Mouse (Mus musculus) CD4-positive, CD25-positive, alpha-beta regulatory T cell, adult 2 months (primary cell): Measurements from ENCODE around the gene Ptprf.

Experiments
- DNase-seq: peaks from one replicate; pipeline ENCODE4 v3.0.0-alpha.2; 2012; ENCODE audit warnings: low read depth, low spot score

Ptprf gene

DNA sequence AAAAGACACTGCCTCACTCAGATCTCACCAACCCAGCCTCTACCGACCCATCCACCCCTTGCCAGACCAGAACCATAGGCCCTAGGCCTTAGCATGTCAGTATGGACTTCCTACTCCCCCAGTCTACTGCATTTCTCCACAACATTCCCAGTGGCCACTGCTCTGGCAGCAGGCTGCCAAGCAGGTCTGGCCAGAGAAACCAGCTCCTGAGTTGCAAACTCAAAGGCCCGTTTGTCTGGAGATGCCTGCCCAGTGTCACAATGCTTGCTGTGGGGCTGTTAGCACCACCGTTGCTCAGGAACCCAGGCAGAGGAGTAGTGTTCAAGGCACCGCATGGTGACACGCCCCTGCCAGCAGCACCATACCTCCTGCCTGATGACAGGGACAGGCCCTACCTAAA lies 5.0 kb downstream of the Ptprf start:
- no peak for DNase-seq

DNA sequence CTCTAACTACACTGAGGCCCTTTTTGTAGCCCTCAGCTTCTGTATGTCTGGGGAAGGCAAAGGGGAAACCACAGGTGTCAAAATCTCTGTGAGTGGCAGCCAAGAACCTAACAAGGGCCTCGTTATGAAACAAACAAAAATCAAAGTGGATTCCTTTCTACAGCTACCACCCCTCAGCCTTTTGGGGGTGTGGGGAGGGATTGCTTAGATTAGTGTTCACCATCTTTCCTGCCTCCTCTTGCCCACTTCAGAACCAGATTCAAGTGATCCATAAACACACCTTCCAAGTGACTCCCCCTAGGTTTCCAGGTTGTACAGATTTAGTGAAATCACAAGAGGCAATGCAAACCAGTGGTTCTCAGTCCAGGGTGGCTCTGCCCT lies 9.0 kb downstream of the Ptprf start:
- no peak for DNase-seq

DNA sequence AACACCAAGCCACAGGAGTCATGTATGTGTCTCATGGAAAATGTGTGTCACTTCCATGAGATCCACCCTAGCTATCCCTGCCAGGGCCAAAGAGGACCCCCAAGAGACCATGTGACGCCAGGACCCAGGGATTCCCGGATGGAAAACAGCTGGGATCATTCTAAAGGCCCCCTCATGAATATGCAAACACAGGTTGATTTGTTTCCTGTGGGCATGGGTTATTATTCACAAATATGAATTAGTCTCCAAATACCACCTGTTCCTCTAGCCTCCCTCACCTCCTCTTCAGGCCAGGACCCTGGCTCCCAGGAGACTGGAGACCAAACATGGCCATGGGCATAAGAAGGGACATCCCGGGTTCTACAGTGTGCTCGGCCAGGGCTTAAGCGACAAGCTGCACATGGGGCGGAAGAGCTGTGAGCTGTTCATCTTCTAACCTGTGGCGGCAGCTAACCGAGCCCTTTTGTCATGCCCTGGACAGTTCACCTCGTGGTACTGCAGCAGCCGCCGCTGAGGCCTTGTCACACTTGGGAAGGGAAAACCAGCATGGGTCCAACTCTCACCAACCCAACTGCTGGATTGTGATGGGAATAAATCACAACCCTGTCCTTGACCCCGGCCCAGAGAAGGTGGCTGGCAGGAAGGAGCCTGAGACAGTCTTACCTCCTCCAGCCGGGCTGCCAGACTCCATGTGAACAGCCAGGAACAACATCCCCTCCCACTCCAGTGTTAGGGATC lies 9.6 kb downstream of the Ptprf start:
- DNase-seq, result no peak

DNA sequence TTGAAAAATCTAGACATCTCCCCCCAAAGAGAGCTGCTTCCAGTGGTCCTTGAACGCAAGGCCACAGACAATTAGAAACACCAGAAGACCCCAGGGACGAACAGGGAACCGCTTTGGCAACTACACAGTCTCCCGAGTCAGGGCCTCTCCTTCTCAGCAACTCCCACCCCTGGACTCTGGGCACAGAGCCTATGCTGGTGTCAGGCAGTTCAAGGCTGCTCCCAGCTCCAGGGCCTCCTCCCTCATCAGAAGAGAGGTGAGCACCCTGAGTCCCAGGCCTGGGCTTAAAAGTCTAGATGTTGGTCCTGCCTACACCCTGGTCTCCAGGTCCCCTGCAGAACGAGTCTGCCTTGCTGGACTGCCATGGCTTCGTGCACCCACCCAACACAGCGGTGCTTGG lies 10.7 kb downstream of the Ptprf start:
- DNase-seq, result no peak

DNA sequence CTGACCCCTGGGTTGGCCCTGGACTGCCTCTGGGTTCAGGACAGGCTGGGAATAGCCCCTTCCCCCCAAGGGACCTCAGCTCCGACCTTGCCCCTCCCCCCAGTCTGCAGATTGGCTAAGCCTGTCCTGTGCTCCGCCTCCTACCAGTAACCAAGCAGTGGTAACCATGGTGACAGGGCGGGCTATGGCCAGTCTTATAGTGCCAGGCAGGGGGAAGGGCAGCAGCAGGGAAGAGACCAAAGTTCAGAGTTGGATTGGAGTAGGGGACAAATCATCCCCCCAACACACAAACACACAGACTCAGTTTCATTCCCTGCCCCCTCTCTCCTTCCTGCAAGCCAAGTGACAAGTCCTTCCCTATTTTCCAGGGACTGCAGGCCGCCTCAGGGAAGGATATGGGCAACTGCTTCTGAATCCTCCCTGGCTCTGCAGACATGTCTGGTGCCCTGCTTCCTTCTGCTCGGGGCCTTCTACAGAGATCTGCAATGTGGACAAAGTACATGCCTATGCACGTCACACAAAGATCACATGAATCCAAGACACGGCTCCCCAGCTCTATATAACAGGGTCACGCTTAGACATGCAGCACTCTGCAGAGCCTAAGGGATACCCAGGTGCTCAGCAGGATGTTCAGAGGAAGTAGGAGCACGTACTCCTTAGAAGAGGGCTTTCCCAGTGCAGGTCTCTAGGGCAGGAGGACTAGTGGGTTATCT lies 14.5 kb downstream of the Ptprf start:
- no peak for DNase-seq

DNA sequence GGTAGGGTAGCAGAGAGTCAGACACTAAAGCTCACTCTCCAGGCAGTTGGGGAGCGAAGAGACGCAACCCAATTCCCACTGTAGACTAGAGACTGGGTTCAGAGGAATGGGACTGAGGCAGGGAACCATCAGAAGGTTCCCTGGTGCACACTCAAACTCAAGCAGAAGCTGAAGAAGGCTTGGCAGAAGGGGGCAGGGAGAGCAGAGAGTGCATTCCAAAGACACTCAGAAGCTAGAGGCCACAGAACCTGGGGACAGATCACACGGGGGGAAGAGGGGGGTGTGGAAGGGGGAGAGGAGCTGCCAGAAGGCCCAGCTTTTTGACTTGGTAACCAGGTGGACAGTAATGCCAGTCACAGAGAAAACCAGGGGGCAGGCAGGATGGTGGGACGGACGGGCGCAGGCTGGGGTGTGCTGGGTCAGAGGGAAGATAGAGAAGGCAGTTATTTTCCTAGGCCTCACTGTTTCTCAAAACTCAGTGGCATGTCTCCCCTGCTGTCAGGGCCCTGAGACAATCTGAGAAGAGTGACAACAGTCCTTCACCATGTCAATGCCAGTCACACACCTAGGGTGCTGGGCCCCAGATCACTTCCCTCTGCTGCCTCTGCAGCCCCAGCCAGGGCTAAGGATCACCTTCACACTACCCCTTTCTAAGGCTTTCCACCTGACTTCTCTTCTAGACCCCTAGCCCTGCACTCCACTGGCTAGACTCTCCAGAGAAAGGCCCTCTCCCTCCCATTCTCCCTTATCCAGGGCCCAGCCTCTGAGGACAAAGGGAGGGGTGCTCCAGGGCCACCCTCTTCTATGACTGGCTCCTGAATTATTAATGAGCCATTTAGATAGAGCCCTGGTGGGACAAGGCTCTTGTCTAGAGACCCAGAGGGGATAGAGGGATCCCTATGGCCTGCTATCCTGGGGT lies 15.3 kb downstream of the Ptprf start:
- DNase-seq, result no peak

DNA sequence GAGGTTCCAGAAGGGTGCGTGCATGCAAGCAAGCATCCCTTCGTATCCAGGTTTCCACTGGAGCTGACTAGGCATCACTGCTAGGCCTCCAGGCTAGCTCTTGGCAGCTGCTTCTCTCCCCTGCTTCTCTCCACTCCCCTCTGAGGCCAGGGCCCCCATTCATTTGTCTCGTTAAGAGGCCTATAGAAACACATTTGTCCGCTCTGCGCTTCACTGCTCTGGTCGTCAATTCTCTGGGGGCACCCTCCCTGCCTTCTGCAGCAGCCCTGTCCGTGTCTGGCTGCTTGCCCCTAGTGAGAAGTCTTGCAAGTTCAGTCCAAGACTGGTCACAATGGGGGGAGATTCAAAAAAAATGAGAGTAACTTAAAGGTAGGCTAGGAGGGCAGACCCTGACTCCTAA lies 16.7 kb downstream of the Ptprf start:
- no peak for DNase-seq

DNA sequence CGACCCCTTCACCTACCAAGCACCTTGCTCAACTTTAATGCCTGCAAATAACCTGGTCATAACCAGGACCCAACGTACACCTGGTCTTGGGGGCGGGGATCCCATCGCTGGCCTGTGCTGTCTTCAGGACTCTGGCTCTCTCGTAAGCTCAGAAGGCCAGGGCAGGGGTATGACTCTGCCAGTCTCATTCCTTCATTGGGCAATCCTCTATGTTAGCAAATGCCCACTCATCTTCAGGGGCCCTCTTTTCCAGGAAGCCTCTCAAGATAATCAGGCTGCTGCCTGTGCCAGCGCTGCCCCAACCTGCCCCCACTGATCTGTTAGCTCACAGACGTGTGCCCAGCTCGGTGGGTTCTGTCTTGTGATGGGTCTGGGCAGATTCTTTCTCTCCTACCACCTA lies 17.2 kb downstream of the Ptprf start:
- DNase-seq, result no peak

DNA sequence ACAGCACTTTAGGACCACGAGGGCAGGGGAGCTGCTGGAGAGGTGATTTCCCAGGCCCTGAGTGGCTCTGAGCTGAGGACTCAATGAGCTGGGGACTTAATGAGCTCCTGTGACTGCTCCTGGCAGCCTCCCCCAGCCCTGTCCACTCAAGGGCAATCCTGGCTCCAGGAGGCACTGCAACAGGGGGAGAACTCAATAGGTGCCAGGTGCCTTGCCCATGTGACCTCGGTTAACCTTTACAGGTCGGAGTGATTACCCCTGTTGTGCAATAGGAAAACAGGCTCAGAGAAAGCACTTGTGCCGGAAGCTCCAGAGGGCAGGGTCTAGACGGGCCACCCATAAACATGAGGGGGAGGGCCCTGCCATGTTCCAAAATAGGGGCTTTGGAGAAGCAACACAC lies 17.7 kb downstream of the Ptprf start:
- DNase-seq, result no peak

DNA sequence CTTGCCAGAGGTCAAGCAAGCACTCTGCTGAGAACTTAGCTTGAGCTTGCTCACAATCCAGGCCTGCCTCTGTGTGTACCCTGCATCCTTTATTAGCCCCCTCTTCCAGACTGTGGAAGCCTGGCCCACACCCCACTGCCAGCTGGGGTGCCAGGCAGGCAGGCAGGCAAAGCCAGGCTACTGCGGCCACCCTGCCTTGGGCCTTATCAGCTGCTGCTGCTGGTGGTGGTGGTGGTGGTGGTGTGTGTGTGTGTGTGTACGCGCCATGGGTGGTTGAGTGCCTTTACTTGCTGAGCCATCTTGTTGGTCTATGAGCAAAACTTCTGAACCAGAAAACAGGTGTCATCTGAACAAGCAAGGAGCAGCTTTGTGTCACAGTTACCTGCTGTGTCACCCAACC lies 18.3 kb downstream of the Ptprf start:
- DNase-seq, result no peak

DNA sequence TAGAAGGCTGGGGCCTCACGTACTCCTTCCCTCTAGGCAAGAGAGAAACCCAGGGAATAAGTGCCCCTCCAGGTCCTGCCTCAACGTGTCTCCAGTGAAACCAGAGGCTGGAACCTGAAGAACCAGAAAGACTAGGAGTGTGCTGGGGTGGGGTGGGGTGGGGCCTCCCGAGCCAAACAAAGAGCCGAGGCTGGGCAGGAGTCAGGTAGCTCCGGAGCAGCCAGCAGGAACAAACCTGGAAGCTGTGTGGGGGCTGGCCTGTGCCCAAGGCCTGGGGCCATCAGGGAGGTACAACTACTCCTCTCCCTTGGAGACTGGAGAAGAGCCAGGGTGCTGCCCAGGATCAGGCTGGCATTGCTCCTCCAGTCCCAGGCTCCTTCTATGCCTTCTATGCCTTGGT lies 18.9 kb downstream of the Ptprf start:
- no peak for DNase-seq

DNA sequence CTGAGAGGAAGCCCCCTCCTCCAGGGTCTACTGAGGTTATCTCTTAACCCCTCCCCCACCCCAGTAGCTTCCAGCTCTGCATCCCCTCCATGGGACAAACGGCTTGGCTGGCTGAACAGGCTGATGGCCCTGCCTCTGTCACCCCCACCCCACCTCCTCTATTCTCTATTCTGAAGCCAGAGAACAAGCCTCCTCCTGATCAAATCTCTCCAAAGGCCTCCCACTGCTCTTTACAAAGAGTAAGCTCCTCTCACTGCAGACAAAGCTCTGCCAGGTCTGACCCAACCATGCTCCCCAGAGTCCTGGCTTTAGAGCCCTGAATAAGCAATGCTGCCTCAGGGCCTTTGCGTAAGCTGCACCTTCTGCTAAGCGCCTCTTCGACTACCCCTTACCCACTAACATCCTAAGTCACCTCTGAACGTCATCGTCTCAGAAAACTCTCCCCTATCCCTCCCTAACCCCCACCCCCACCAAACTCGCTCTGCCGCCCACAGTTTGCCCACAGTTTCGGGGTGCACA lies 19.6 kb downstream of the Ptprf start:
- DNase-seq, result no peak

DNA sequence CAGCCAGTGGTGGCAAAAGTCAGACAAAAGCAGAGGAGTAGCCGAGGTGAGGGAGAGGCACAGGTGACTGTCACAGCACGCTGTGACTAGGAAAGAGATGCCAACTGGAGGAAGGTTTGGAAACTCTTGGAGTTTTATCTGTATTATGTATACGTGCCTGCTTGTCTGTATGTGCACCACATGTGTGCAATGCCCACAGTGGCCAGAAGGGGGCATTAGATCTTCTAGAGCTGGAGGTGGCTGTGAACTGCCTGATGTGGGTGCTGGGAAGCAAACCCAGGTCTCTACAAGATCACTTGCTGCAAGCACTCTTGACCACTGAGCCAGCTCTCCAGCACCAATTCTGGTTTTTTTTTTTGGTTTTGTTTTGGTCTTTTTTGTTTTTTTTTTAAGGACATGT lies 20.5 kb downstream of the Ptprf start:
- peak; percentile 16 for DNase-seq

DNA sequence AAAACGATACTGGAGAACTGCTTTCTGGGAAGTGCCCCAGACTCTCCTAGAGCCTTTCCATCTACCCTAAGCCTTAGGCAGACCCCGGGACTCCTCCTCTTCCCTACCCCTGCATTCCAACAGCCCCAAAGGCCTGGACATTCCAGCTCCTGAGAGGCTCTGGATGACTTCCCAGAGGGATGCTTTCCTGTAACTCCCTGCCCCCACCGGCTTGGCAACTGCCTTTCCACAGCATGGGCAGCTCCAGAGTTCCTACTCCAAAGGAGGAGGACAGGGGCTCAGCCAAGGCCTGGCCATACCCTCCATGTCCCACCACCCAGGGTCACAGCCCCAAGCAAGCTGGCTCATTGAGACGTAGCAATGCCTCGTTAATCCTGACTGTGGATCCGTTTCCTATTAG lies 21.2 kb downstream of the Ptprf start:
- DNase-seq, result no peak

DNA sequence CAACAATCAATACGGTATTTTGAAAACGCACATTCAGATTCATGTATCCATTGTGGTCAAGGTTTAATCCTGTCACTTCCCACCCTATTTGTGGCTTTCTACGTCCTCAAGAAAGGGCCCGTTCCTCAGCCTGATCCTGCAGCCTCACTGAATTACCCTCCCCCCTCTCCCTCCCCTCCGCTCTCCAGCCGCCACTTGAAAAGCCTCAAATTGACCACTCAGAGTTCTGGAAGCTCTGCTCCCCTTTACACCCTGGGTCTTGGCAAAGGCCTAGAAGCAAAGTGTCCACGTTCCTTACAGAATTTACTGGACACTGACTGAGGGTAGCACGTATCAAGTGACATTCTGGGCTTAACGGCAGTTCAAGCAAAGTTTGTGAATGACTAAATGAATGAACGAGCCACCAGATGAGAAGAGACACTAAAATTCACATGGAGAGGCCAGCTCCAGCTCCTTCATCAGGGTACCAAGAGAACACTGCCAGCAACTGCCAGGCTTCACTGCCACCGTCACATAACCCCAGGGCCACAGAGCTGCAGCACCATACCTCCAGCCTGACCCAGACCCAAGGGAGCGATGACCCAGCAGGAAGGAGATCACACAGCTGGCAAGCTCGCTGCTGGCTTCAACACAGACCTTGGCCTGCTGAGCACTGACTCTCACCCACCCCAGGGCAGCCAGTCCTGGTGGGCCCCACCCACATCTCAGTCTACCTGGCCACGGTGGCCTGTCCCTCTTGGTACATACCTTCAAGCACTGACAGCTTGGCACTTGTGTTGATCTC lies 22.6 kb downstream of the Ptprf start:
- DNase-seq, result no peak

DNA sequence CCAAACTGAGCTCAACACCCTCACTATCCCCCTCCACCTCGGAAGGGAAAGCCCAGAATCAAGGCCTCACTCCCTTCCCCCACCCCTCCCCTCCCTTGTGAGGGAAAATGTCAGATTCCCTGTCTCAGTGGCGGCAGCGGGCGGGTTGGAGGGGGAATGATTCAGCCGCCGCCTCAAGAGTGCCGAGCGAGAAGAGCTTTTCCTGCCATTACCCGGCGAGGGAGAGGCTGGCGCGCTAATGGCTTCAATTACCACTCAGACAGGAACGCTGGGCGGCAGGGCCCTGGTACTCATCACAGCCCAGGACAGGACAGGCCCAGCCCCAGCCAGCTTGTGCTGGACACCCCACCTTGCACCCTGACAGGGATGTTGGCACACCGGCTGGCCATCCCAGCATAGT lies 25.6 kb downstream of the Ptprf start:
- DNase-seq, result no peak

DNA sequence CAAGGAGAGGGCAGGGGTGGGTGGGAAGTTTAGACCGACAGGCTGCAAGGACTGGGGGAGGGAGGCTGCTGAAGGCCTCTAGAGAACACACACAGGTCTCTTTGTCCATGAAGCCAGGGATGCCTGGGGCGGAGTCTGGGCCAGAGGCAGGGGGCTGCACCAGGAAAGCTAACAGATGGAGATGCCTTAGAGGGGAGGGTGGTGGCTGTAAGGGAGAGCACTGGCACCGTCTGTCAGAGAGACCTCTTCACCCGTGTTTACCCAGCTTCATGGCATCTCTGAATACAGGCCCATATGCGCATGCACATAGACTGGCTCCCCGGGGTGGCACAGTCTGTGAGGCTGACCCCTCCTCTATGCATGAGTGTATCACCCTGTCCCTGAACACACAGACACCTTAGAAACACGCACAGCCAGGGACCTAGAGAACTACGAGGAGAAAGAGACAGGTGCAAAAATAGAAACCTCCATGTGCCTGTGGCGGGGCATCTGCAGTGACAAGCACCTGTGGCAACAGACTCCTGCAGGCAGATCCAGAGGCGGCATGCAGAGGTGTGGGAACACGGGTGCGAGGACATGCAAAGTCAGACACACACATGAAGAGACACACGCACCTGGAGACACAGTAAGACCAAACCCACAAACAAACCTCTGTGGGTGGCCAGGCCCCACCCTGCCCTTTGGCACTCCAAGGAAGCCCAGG lies 29.3 kb downstream of the Ptprf start:
- no peak for DNase-seq

DNA sequence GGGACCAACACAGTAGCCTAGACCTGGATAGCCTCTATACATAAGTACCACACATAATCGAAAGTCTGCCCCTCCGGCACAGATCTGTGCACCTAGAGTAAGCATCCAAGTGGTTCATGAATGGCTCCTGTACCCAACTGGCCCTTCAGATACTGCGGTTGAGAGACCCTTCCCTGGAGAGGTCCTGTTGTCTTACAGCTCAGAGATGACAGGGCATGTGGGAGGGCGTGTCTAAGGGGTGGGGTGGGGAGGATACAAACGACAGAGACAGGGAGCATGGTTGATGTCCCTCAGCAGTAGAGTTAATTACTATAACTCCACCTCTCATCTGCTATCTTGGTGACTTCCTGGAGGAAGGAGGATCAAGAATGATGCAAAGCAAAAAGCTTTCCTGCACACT lies 29.9 kb downstream of the Ptprf start:
- DNase-seq, result peak; percentile 11

DNA sequence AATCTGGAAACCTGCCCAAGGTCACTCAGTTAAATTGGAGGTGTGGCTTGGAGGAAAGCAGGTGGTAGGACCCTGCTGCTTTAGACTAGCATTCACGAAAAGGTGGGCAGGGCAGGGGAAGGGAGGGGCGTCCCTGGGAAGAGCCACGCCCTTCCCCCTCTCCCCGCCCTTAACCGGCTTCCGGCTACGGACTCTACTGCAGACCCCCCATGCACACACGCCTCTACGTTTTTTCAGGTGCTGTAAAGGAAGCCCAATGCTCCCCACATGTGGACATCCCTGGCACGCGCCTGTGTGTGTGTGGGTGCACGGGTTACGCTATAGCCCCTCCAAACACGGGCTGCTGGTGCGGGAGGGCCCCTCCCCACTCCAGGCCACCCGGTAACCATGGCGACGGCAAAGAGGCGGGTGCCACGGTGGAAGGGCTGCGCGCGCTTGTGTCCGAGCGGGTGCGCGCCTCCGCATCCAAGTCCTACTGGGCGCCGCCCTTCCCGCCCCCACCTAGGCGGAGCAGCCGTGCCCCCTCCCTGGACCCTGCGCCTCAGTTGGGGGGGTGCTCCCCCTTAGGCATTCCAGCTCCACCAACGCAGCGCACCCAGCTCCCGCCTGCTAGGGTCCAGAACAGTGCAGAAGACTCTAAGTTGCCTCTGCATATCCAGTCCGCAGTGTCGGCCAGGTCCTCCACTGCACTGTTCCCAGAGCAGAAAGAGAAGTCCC lies 30.5 kb downstream of the Ptprf start:
- DNase-seq, result peak; percentile 59

DNA sequence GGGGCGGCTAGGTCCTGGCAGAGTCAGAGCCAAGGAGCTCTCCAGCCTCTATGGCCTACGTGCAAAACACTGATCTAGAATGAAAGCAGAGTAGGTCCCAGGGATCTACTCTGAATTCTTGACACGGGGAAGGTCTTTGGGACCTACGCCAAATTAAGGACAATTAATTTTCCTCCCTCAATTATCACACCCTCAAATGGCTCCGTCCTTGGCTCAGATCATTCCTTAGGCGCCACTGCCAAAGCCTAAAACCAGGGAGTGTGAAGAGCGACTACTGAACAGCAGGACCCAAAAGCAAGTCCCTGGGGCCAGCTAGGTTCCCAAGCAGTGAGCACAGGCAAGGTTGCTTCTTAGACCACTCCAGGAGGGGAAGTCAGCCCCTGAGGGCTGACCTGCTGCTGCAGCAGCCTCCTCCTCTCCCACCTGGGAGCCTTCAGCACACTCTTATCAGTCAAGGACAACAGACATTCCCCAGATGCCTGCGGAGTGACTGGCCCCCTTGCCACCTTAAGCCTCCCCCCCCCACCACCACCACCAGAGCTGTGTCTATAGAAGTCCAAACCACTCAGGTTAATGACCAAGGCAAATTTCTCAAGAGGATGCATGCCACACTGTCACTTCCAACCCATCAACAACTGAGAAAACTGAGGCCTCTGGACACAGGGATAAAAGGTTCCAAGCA lies 31.3 kb downstream of the Ptprf start:
- DNase-seq, result no peak
